Mouse (Mus musculus): Measurements from ENCODE around the gene Ldlr.

DNA sequence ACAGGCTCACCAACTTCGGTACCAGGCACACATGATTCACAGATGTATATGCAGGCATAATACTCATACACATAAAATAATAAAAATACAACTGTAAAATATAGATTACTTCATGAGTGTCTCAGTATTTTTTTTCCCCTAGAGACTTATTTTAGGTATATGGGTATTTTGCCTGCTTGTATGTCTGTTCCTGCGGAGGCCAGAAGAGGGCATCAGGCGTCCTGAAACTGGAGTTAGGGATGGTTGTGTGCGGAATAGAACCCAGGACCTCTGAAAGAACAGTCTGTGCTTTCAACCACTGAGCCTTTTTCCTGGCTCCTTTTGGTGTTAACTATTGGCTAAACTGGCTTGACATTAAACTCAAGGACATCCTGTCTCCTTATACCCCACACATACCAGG lies 40.5 kb upstream of the Ldlr start:
- TF ChIP-seq CTCF (conservative IDR thresholded peaks at IDR 0.05; ENCODE audit: insufficient read depth, insufficient read length, low read depth, low read length) (peak; percentile 48), POLR2A (IDR thresholded peaks at IDR 0.05; ENCODE audit: low read depth, low read length) (no peak)

All from kidney, adult 2 months (tissue).